Mouse (Mus musculus) limb, embryonic 14.5 days (tissue): ENCODE data around the gene Ulk4. TPM values are rescaled to one million over a fixed set of nuclear protein-coding genes. Genes with fewer than 3 reads are reported as not detected.
A peak's percentile ranks its signal among the peaks of the same experiment; 100 is the strongest.

Source experiments
- ATAC-seq: fragments of 200-750 bp; cut with Nextera tagmentation; 2 replicates; pipeline ENCODE4 v1.8.0; 2017; ENCODE audit warnings: low read depth, moderate number of reproducible peaks, moderate TSS enrichment; ENCODE audit not compliant: low FRiP score
- DNase-seq: peaks from one replicate; pipeline ENCODE4 v3.0.0-alpha.2; 2015; ENCODE audit warnings: low spot score
- H3K27ac ChIP-seq: fragments of 300-500 bp; sonication (generic); replicated peaks from 2 replicates; pipeline ENCODE4 v1.5.1; 2014; ENCODE audit warnings: low read depth, mild to moderate bottlenecking, low read length, moderate library complexity, mixed read lengths
- H3K27me3 ChIP-seq: fragments of 300-500 bp; sonication (generic); 2 replicates; pipeline ENCODE4 v1.6.1; 2014; ENCODE audit warnings: low read length, mixed read lengths; ENCODE audit not compliant: control insufficient read depth, insufficient read depth
- H3K36me3 ChIP-seq: fragments of 300-500 bp; sonication (generic); 2 replicates; pipeline ENCODE4 v1.6.1; 2014; ENCODE audit warnings: mild to moderate bottlenecking, low read length, moderate library complexity, mixed read lengths; ENCODE audit not compliant: control insufficient read depth, insufficient read depth
- H3K4me1 ChIP-seq: fragments of 300-500 bp; sonication (generic); 2 replicates; pipeline ENCODE4 v1.6.1; 2014; ENCODE audit warnings: antibody characterized with exemption, low read length, mixed read lengths; ENCODE audit not compliant: control insufficient read depth, insufficient read depth
- H3K4me2 ChIP-seq: fragments of 300-500 bp; sonication (generic); replicated peaks from 2 replicates; pipeline ENCODE4 v1.6.1; 2014; ENCODE audit warnings: low read depth, mild to moderate bottlenecking, low read length, moderate library complexity; ENCODE audit not compliant: severe bottlenecking
- H3K4me3 ChIP-seq: fragments of 300-500 bp; sonication (generic); replicated peaks from 2 replicates; pipeline ENCODE4 v1.5.1; 2014; ENCODE audit warnings: low read length
- H3K9ac ChIP-seq: fragments of 300-500 bp; sonication (generic); 2 replicates; pipeline ENCODE4 v1.6.1; 2014; ENCODE audit warnings: mild to moderate bottlenecking, low read depth, low read length, moderate library complexity; ENCODE audit not compliant: severe bottlenecking
- H3K9me3 ChIP-seq: fragments of 300-500 bp; sonication (generic); 2 replicates; pipeline ENCODE4 v1.6.1; 2016; ENCODE audit warnings: low read length; ENCODE audit not compliant: control insufficient read depth
- POLR2A ChIP-seq: fragments of 200-500 bp; IDR thresholded peaks from 2 replicates; pipeline ENCODE4 v1.8.0; 2012; ENCODE audit warnings: inconsistent platforms, mild to moderate bottlenecking, moderate library complexity, borderline replicate concordance; ENCODE audit not compliant: insufficient read depth, insufficient read length; ENCODE audit errors: extremely low read depth
- WGBS: fragments of 180-500 bp; shearing (Covaris S2); extraction: QIAGEN DNeasy Blood & Tissue Kit; methylation state at CpG from one replicate; pipeline ENCODE4 v1.1.7; 2014; 5-methylcytosine and 5-hydroxymethylcytosine counted together
- polyA plus RNA-seq, 2 experiments: library from polyadenylated mRNA; depleted of rRNA in 1 of 2; stranded (reverse) in 1 of 2; unstranded in 1 of 2; fragments of >200 nt; fragmentation: Nextera tagmentation in 1 of 2; extraction: Ambion mirVana in 1 of 2; gene quantifications; 2 replicates each; pipeline versions ENCODE4 v1.2.1 to v1.2.3; 2012 to 2014

The Ulk4 gene
- polyA plus RNA-seq, 2 experiments: 6.4 to 123 TPM

DNA sequence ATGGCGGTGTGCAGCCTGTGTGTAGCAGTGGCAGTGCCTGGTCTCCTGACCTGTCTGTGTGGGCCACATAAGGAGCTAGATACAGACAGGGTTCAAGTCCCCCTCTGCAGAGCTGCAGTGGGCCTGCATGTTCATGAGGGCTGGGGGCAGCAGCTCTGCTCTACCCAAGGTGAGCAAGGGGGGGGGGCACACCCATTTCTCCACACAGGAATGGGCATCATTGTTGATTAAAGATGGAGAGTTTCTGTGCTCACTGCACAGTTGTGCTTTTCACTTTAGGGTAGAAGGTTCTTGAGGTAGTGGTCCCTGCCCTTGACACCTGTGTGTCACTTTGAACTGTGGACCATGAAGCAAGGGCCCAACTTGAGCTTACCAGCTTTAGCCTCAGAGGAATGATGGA is 328.2 kb downstream of the Ulk4 start:
- ATAC-seq: no peak

GRCm38 (mm10) chr9:120946131-120946530 is 330.9 kb downstream of the Ulk4 start:
- Histone ChIP-seq H3K4me2 (no peak overlapping the region), H3K4me1 (peaks cover 31% of the 10 kb centered on the region), H3K9me3 (no peaks in the 10 kb centered on the region), H3K9ac (no peak overlapping the region), H3K4me3 (no peak overlapping the region), H3K36me3 (peaks cover 22% of the 10 kb centered on the region), H3K27me3 (no peaks in the 10 kb centered on the region), H3K27ac (no peak overlapping the region)
- 70% methylated on average over 8 of the region's 8 CpGs for WGBS
- DNase-seq: no peak
- no peak for ATAC-seq
- no peak for TF ChIP-seq POLR2A

More for the DNA sequence above, 328.2 kb downstream of the Ulk4 start:
- Histone ChIP-seq H3K4me3 (no peak overlapping the region), H3K4me2 (no peak overlapping the region), H3K4me1 (peaks cover 25% of the 10 kb centered on the region), H3K9me3 (no peaks in the 10 kb centered on the region), H3K9ac (no peak overlapping the region), H3K27me3 (no peaks in the 10 kb centered on the region), H3K27ac (no peak overlapping the region), H3K36me3 (peaks cover 40% of the 10 kb centered on the region)
- WGBS: 90% methylated on average over 1 of the region's 1 CpGs
- DNase-seq: no peak
- no peak for TF ChIP-seq POLR2A

DNA sequence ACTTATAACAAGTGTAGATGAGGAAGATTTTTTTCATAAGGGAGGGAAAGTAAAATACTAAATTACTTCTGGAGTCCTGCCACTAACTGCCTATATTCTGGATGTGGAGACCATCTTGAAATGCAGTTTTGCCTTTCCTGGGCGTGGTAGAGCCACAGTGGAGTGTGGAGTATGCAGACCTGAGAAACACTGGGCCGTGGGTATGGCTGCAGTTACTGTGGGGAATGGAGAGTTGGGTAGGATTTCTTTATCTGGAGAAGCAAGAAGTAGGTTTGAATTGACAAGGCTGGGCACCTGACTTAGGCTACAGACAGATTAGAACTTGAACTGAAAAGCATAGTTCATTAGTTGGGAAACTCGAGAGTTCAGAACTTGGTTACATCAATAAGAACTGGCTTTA is 332.8 kb downstream of the Ulk4 start:
- WGBS: 58% methylated on average over 3 of the region's 3 CpGs
- no peak for TF ChIP-seq POLR2A
- no peak for ATAC-seq
- Histone ChIP-seq H3K27ac (no peak overlapping the region), H3K36me3 (peaks cover 18% of the 10 kb centered on the region), H3K27me3 (no peaks in the 10 kb centered on the region), H3K9me3 (no peaks in the 10 kb centered on the region), H3K4me2 (no peak overlapping the region), H3K9ac (no peak overlapping the region), H3K4me1 (peaks cover 40% of the 10 kb centered on the region), H3K4me3 (no peak overlapping the region)
- no peak for DNase-seq

DNA sequence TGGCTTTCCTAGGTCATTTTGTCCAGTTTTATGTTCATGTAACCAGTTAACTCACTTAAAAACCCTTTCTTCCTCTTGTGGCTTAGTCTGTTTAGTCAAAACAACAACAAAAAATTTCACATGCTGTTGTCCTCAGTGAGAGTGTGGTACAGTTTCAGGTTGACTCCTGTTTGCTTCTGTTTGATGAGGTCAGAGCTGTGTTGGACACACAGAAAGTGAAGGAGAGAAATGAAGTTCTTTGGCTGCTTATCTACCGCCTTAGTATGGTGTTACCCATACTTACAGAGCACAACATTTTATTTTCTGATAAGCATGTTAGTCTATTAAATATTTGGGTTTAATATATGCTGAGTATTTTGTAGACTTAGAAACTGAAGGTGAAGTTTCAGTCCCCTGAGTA is 333.2 kb downstream of the Ulk4 start:
- no peaks in the 10 kb centered on the region for H3K9me3 ChIP-seq
- H3K36me3 ChIP-seq: peaks cover 18% of the 10 kb centered on the region
- no peak for ATAC-seq
- H3K27me3 ChIP-seq: no peaks in the 10 kb centered on the region
- no peak for TF ChIP-seq POLR2A
- peaks cover 40% of the 10 kb centered on the region for H3K4me1 ChIP-seq
- no peak overlapping the region for H3K9ac ChIP-seq
- H3K4me2 ChIP-seq: no peak overlapping the region
- no peak for DNase-seq
- H3K4me3 ChIP-seq: no peak overlapping the region
- WGBS: 83% methylated on average over 1 of the region's 1 CpGs
- H3K27ac ChIP-seq: no peak overlapping the region

GRCm38 (mm10) chr9:120940858-120941257 is 336.1 kb downstream of the Ulk4 start:
- 83% methylated on average over 3 of the region's 3 CpGs for WGBS
- Histone ChIP-seq H3K9me3 (no peaks in the 10 kb centered on the region), H3K9ac (no peak overlapping the region), H3K36me3 (peaks cover 22% of the 10 kb centered on the region), H3K27ac (no peak overlapping the region), H3K4me3 (no peak overlapping the region), H3K27me3 (no peaks in the 10 kb centered on the region), H3K4me2 (no peak overlapping the region), H3K4me1 (peaks cover 40% of the 10 kb centered on the region)
- TF ChIP-seq POLR2A: no peak
- DNase-seq: no peak
- ATAC-seq: no peak

GRCm38 (mm10) chr9:120936351-120936750 is 340.6 kb downstream of the Ulk4 start:
- no peak for TF ChIP-seq POLR2A
- Histone ChIP-seq H3K36me3 (peaks cover 15% of the 10 kb centered on the region; the same call in 1 of the 2 replicates), H3K4me3 (peak overlapping the region; percentile 89), H3K9ac (0 out of 2 replicates have a peak overlapping the region, but pooled peaks have one; percentile 92), H3K4me1 (peaks cover 41% of the 10 kb centered on the region), H3K4me2 (peak overlapping the region; percentile 61), H3K9me3 (no peaks in the 10 kb centered on the region), H3K27me3 (no peaks in the 10 kb centered on the region), H3K27ac (no peak overlapping the region)
- ATAC-seq (no peak), DNase-seq (peak; percentile 75)
- 16% methylated on average over 8 of the region's 8 CpGs for WGBS
